Mouse (Mus musculus) testis, adult 2 months (tissue): ENCODE measurements around the gene Lrrc7.

Experiments used
- CTCF ChIP-seq: fragments of 200-500 bp; IDR thresholded peaks from 2 replicates; pipeline ENCODE4 v1.5.1; 2012; ENCODE audit warnings: low read depth, mild to moderate bottlenecking, inconsistent platforms, low read length, moderate library complexity; ENCODE audit not compliant: control insufficient read depth, insufficient read depth, insufficient replicate concordance
- POLR2A ChIP-seq: fragments of 200-500 bp; IDR thresholded peaks from 2 replicates; pipeline ENCODE4 v1.6.1; 2012; ENCODE audit warnings: low read depth, mild to moderate bottlenecking, inconsistent platforms, low read length, moderate library complexity; ENCODE audit not compliant: control insufficient read depth

DNA sequence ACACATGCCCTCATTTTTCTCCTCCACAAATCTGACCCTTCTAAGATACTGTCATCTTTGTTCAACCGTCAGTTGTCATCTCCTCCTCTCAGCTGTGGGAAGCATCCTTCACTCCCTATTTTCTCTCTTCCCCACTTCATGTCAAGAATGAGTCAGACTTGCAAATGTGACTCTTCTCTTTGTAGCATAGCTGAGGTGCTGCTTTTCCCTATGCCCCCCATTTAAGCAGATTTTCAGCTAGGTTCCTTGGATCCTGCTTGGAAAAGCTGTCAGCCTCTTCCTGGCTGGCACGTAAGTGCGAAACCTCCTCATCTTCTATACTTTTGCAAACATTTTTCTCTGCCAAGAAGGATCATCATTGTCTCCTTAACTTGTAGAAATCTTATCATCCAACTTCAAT is 192.9 kb downstream of the Lrrc7 start:
- TF ChIP-seq POLR2A (no peak), CTCF (no peak)
